Mouse (Mus musculus) embryonic fibroblast, embryonic 13.5 days (primary cell): ENCODE results near the gene Wfikkn2. TPM values are rescaled to one million over a fixed set of nuclear protein-coding genes. Genes with fewer than 3 reads are reported as not detected.

ENCODE experiments used
- H3K27ac ChIP-seq: 2 replicates; pipeline ENCODE4 v1.5.1; 2012; ENCODE audit warnings: low read length, control low read depth, inconsistent platforms; ENCODE audit not compliant: insufficient read depth
- H3K4me1 ChIP-seq: 2 replicates; pipeline ENCODE4 v1.6.1; 2011; ENCODE audit warnings: low read length; ENCODE audit not compliant: control insufficient read depth, insufficient read depth
- H3K4me3 ChIP-seq: 2 replicates; pipeline ENCODE4 v1.5.1; 2011; ENCODE audit warnings: mild to moderate bottlenecking, control low read depth, low read length; ENCODE audit not compliant: insufficient read depth
- CTCF ChIP-seq: IDR thresholded peaks from 2 replicates; pipeline ENCODE4 v1.5.1; 2011; ENCODE audit warnings: mild to moderate bottlenecking, control low read depth, low read length, moderate library complexity, borderline replicate concordance; ENCODE audit not compliant: insufficient read depth
- POLR2A ChIP-seq: IDR thresholded peaks from 2 replicates; pipeline ENCODE4 v1.6.1; 2011; ENCODE audit warnings: low read depth, mild to moderate bottlenecking, control low read depth, low read length, moderate library complexity
- polyA plus RNA-seq: library from polyadenylated mRNA; stranded (reverse); fragments of >200 nt; gene quantifications from 2 replicates; pipeline ENCODE4 v1.2.4, GENCODE M21; 2011; ENCODE audit warnings: low read depth; ENCODE audit not compliant: missing spikeins, insufficient read length

Wfikkn2 gene
- polyA plus RNA-seq, 1 experiment, result 1.1 TPM

DNA sequence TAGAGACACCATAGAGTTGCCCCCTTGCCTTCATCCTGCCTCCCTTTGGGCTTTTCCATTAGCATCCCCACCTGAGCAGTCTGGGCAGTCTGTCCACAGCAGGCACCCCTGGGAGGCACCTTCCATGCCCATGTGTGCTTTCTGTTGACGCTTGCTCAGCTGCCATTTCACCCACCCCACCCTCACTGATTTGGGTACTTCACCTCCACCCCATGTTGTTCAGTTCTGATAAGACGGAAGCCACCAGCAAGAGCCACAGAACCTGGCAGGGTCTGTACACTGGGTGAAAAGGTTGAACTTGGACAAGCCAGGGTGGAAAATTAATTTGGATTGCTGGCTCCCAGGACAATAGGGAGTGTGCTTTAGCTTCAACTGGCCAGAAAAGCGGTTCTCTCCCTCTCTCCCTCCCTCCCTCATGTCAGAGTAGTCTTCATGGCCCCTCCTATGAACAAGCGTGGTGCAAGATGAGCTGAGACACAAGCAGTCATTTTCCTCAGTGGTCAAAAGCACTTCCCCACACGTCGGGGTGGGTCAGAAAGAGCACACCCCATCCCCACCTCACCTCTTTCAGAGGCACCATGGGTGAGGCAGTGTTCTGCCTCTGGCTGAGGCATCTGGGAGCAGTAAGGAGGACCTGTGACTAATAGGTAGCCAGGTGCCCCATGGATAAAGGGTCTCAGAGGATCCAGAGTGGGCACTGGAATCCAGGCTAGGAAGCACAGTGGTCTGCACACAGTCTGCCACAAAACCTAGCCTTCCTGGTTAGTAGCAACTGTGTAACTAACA lies 16.0 kb upstream of the Wfikkn2 start:
- no peaks in the 10 kb centered on the region for H3K4me1 ChIP-seq
- no peak for TF ChIP-seq POLR2A
- no peak for TF ChIP-seq CTCF
- H3K4me3 ChIP-seq, result no peak overlapping the region
- no peak overlapping the region for H3K27ac ChIP-seq

DNA sequence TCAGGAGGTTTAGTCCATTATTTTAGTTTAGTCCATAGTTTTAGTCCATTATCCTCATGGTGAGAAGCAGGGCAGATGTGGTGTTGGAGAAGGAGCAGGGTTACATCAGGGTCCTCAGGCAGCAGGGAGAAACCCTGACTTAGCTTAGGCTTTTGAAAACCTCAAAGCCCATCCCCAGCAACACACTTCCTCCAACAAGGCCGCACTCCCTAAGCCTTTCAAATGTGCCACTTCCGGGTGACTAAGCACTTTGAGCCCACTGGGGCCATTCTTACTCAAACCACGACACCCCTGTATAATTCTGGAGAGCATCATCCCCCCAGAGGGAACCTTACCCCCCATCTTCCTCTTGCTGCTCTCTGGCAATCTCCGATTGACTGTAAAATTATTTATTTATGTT lies 14.0 kb upstream of the Wfikkn2 start:
- Histone ChIP-seq H3K4me1 (no peaks in the 10 kb centered on the region), H3K27ac (no peak overlapping the region), H3K4me3 (no peak overlapping the region)
- TF ChIP-seq CTCF, result no peak
- no peak for TF ChIP-seq POLR2A

DNA sequence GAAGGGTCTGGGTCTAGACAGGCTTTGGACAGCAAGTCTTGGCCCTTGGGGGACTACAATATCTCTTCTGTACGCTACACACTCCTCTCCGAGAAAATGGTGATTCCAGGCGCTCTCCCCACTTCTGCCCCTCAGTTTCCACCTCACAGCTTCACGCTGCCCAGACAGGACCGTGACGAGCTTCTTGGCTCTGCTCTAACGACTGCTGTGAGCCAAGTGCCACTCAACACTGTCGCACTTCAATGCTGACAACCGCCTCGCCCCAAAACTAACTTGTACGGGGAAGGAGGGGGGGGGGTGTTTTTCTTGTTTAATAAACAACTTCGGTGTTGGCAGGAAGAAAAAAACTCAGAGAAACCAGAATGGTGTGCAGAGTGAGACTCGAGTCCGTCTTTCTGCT lies 12.2 kb upstream of the Wfikkn2 start:
- Histone ChIP-seq H3K4me3 (no peak overlapping the region), H3K27ac (no peak overlapping the region), H3K4me1 (peaks cover 7% of the 10 kb centered on the region)
- TF ChIP-seq POLR2A, result no peak
- no peak for TF ChIP-seq CTCF

DNA sequence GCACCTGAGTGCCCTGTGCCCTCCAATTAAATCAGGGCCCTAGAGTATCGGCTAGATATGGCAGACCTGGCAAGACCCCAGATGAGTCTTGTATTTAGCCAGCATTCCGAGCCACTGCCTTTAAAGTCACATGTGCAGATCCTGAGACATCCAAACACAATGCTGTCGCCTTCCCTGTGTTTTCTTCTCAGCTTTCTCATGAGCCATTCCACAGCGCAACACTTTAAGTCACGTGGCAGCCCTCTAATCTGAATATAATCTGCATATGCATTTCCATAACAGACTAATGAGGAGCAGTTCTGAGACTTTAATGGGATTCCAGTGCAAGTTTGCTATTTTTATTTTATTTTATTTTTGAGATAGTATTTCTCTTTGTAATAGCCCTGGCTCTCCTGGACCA lies 9.9 kb upstream of the Wfikkn2 start:
- TF ChIP-seq POLR2A, result no peak
- TF ChIP-seq CTCF, result no peak
- Histone ChIP-seq H3K4me3 (no peak overlapping the region), H3K27ac (no peak overlapping the region), H3K4me1 (peaks cover 7% of the 10 kb centered on the region)

DNA sequence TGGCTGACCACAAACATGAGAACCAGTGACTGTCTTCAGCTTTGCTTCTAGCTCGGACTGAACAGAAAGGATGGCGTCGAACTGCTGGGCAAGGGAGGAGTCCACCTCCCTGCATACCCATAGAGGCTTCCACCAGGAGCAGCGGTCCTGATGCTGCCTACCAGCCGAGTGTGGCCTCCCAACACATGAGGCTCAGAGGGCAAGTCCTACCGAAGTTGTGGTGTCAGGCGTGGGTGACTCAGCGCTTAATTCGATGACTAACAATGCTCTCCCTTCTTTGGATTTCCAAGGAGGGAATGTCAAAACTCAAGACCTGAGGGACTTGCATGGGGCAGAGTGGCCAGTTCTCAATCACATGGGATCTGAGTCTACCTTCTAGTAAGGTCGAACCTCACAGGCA lies 7.9 kb upstream of the Wfikkn2 start:
- Histone ChIP-seq H3K27ac (no peak overlapping the region), H3K4me3 (no peak overlapping the region), H3K4me1 (peaks cover 7% of the 10 kb centered on the region)
- TF ChIP-seq POLR2A, result no peak
- no peak for TF ChIP-seq CTCF

DNA sequence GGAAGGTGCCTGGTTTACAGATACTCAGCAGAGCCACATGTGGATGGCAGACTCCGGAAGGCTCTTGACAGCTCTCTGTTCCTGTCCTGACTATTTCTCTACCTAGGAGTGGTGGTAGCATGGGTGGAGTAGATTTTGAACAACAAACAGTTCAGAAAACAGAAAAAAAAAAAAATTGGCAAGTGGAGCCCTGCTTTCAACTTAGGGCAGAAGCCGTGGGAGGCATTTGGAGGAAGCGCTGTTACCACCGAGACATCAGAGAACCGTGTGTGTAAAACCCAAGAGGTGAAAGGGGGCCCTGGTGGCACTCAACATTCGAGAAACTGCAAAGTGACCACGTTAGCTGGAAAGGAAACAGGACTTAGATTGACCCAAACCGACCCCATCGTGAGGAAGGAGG lies 7.4 kb upstream of the Wfikkn2 start:
- Histone ChIP-seq H3K27ac (no peak overlapping the region), H3K4me3 (no peak overlapping the region), H3K4me1 (peaks cover 7% of the 10 kb centered on the region)
- TF ChIP-seq CTCF (no peak), POLR2A (no peak)

DNA sequence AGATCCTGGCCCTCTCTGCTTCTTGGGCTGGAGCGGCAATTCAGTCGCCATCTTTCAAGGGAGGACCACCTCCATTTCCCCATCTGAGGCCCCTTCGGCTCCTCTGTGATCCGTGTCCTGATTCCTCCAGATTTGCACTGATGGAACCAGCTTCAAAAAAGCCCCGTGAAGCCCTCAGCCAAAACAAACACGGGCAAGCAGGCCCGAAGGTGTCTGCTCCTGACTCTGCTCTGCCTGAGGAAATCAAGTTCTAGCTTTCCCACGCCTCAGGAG lies 920 bp upstream of the Wfikkn2 start:
- TF ChIP-seq POLR2A (no peak), CTCF (no peak)
- Histone ChIP-seq H3K4me1 (0 out of 2 replicates have a peak, but pooled peaks cover 3% of the 10 kb centered on the region), H3K4me3 (no peak overlapping the region), H3K27ac (no peak overlapping the region)

DNA sequence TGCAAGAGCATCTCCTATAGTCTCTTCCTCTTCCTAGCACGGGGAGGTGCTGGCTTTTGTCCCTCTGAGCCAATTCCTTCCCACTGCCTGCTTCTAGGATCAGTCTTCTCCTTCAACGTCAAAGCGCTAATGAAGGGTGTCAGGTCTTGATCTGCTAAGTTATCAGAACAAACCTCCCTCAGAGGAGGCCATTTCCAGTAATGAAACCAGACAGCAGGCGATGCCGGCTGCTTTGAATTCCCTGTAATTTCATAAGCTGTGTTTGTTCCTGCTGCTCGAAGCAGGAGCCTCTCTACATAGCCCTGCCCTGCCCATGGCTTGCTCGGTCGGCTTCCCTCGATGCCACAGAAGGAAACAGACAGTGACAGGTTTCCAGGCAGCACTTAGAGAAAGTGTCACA lies 1.4 kb downstream of the Wfikkn2 start:
- TF ChIP-seq POLR2A (no peak), CTCF (no peak)
- no peak overlapping the region for H3K4me3 ChIP-seq
- 0 out of 2 replicates have a peak, but pooled peaks cover 3% of the 10 kb centered on the region for H3K4me1 ChIP-seq
- H3K27ac ChIP-seq, result no peak overlapping the region

DNA sequence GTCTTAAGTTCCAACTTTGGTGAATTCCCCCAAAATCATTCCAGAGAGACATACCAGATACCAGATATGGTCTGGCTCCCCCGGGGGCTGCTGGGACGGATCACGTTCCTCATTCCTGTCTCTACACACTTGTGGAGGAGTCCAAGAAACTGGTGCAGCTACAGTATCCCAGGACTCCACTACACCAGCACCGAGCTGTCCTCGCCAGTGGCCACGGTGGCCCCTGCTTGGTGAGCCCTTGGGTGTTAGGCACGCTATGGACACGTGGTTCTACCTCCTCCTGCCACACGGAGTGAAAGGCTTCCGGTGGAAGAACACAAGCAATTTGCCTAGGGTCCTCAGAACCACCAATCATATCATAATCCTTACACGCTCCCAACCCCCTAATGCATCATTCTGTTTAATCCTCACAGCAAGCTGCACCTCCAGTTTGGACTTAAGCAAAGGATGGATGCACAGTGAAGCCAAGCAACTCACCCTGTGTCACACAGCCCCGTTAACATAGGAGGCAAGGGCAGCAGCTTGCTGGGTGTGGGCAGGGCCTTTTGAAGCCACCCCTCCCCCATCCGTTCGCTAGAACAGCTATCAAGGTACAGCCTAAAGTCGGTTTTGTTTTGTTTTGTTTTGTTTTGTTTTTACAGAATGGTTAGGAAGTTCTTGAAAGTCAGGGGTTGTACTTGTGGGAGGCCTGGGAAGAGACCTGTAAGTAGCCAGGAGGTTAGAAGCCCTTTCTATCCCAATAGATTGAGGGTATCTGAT lies 2.2 kb downstream of the Wfikkn2 start:
- Histone ChIP-seq H3K27ac (no peak overlapping the region), H3K4me3 (no peak overlapping the region), H3K4me1 (0 out of 2 replicates have a peak, but pooled peaks cover 3% of the 10 kb centered on the region)
- no peak for TF ChIP-seq POLR2A
- no peak for TF ChIP-seq CTCF

DNA sequence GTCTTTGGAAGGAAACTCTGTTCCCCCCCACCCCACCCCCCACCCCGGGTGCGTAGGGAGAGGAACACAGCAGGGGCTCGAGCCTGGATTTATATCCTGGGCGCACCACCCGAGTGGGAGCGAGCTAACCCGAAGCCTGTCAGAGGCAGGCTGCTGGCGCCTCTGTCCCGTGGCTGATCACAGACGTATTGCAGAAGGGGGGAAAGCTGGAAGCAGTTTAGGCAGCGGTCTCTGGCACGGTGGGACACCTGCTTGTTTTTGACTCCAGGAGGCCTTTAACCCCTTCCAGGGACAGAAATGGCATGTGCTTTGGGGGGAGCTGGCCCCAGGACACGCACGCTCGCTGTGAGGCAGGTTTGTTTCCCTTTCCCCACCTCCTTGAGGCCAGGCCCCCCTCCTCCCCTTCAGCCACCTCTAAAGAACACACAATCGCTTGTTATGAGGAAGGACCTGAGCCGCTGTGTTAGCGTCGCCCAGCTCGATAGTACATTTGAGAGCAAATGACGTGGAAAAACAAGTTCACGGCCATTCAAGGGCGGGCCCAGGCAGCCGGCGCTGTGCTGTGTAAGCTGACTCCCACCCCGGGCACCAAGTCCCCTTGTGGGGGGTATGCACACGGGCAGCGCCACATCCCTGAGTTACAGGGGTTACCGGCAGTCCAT lies 2.9 kb downstream of the Wfikkn2 start:
- Histone ChIP-seq H3K27ac (no peak overlapping the region), H3K4me1 (0 out of 2 replicates have a peak, but pooled peaks cover 3% of the 10 kb centered on the region), H3K4me3 (no peak overlapping the region)
- TF ChIP-seq POLR2A, result no peak
- no peak for TF ChIP-seq CTCF

DNA sequence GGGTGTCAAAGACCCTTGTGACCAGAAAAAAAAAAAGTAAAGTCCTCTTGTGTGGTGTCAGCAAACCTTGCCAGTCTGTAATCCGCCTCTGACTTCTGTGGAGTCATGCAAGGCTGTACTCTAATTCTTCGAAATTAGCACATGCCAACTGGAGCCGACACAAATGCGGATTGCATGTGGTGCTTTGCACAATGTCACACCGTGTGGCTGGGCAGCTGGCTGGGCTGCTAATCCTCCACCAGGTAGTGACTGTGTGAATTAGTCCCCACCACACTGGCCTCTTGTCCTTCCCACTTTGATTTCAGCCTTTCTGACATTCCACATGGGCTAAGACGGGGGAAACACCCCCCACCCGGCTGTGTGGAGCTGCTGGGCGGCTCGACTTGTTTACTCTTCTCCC lies 6.1 kb downstream of the Wfikkn2 start:
- Histone ChIP-seq H3K27ac (no peak overlapping the region), H3K4me1 (0 out of 2 replicates have a peak, but pooled peaks cover 3% of the 10 kb centered on the region), H3K4me3 (no peak overlapping the region)
- TF ChIP-seq CTCF (no peak), POLR2A (no peak)
